Mouse (Mus musculus) intestine, postnatal 0 days (tissue): ENCODE results near the gene Kat8. TPM values are rescaled to one million over a fixed set of nuclear protein-coding genes. Genes with fewer than 3 reads are reported as not detected.

ENCODE experiments used
- ATAC-seq: fragments of 200-750 bp; cut with Nextera tagmentation; 2 replicates; pipeline ENCODE4 v1.8.0; 2017; ENCODE audit warnings: mild to moderate bottlenecking, moderate TSS enrichment, moderate library complexity
- H3K27ac ChIP-seq: fragments of 300-500 bp; sonication (generic); 2 replicates; pipeline ENCODE4 v1.5.1; 2014; ENCODE audit warnings: mild to moderate bottlenecking, low read depth, low read length, moderate library complexity
- H3K27me3 ChIP-seq: fragments of 300-500 bp; sonication (generic); replicated peaks from 2 replicates; pipeline ENCODE4 v1.6.1; 2014; ENCODE audit warnings: low read length, mixed read lengths; ENCODE audit not compliant: control insufficient read depth, insufficient read depth
- H3K36me3 ChIP-seq: fragments of 300-500 bp; sonication (generic); 2 replicates; pipeline ENCODE4 v1.6.1; 2014; ENCODE audit warnings: mild to moderate bottlenecking, moderate library complexity; ENCODE audit not compliant: control insufficient read depth, insufficient read depth
- H3K4me1 ChIP-seq: fragments of 300-500 bp; sonication (generic); replicated peaks from 2 replicates; pipeline ENCODE4 v1.6.1; 2014; ENCODE audit warnings: antibody characterized with exemption, low read length, mixed read lengths; ENCODE audit not compliant: control insufficient read depth, insufficient read depth
- H3K4me2 ChIP-seq: fragments of 300-500 bp; sonication (generic); replicated peaks from 2 replicates; pipeline ENCODE4 v1.6.1; 2014; ENCODE audit warnings: low read depth, mild to moderate bottlenecking, moderate library complexity
- H3K4me3 ChIP-seq: fragments of 300-500 bp; sonication (generic); 2 replicates; pipeline ENCODE4 v1.5.1; 2014; ENCODE audit warnings: low read depth, low read length
- H3K9ac ChIP-seq: fragments of 300-500 bp; sonication (generic); 2 replicates; pipeline ENCODE4 v1.6.1; 2014; ENCODE audit warnings: mild to moderate bottlenecking, low read depth, low read length
- H3K9me3 ChIP-seq: fragments of 300-500 bp; sonication (generic); 2 replicates; pipeline ENCODE4 v1.6.1; 2016; ENCODE audit warnings: mixed run types; ENCODE audit not compliant: control insufficient read depth
- CTCF ChIP-seq: sonication (generic); IDR thresholded peaks from 2 replicates; pipeline ENCODE4 v1.5.1; 2016; ENCODE audit warnings: low read depth, mild to moderate bottlenecking, control low read depth, antibody characterized with exemption, moderate library complexity
- WGBS: fragments of 180-500 bp; shearing (Covaris S2); extraction: QIAGEN DNeasy Blood & Tissue Kit; methylation state at CpG from one replicate; pipeline ENCODE4 v1.1.7; 2014; 5-methylcytosine and 5-hydroxymethylcytosine counted together
- polyA plus RNA-seq: library from polyadenylated mRNA; unstranded; fragments of >200 nt; fragmentation: Nextera tagmentation; extraction: Ambion mirVana; gene quantifications from 2 replicates; pipeline ENCODE4 v1.2.1, GENCODE M21; 2015

Kat8 gene
- polyA plus RNA-seq, 1 experiment from 2014 or later: 18.0 TPM

DNA sequence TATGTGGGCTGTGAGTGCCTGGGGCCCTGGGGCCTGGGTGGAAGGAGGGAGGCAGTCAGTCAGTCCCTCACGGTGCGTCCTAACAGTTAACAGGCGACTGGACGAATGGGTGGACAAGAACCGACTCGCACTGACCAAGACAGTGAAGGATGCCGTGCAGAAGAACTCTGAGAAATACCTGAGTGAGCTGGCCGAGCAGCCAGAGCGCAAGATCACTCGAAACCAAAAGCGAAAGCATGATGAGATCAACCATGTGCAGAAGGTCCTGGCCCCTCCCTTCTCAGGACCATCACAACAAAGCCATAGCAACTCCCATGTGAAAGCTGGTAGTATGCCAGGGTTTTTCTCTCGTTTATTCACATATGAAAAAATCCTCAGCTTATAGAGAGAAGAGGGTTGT, 3.0 kb downstream of the Kat8 start:
- Histone ChIP-seq H3K4me1 (peaks cover 4% of the 10 kb centered on the region; the same call in 1 of the 2 replicates), H3K9me3 (no peaks in the 10 kb centered on the region), H3K4me2 (0 out of 2 replicates have a peak overlapping the region, but pooled peaks have one; percentile 6), H3K27me3 (no peaks in the 10 kb centered on the region), H3K9ac (no peak overlapping the region), H3K4me3 (no peak overlapping the region), H3K36me3 (peaks cover 14% of the 10 kb centered on the region; the same call in 1 of the 2 replicates), H3K27ac (no peak overlapping the region)
- no peak for TF ChIP-seq CTCF
- no peak for ATAC-seq
- 81% methylated on average over 12 of the region's 12 CpGs for WGBS

DNA sequence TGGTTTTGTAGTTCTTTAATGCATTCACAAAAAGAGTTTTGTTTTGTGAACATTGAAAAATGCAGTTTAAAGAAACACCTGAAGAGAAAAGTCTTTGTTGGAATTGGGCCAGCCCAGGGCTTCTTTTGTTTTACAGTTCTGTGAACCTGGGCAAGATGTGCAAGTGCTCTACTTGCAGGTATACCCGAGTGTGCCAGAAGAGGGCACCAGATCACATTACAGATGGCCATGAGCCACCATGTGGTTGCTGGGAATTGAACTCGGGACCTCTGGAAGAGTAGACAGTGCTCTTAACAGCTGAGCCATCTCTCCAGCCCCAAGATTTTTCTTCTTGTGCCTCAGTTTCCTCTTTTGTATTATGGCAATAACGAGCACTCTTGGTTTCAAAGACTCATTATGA, 5.9 kb downstream of the Kat8 start:
- no peaks in the 10 kb centered on the region for H3K27me3 ChIP-seq
- WGBS: 62% methylated on average over 3 of the region's 3 CpGs
- TF ChIP-seq CTCF: peak; percentile 76
- H3K9ac ChIP-seq: no peak overlapping the region
- 0 out of 2 replicates have a peak, but pooled peaks cover 4% of the 10 kb centered on the region for H3K4me1 ChIP-seq
- no peak overlapping the region for H3K4me2 ChIP-seq
- no peak for ATAC-seq
- H3K9me3 ChIP-seq: no peaks in the 10 kb centered on the region
- H3K4me3 ChIP-seq: no peak overlapping the region
- no peak overlapping the region for H3K27ac ChIP-seq
- H3K36me3 ChIP-seq: peaks cover 16% of the 10 kb centered on the region; the same call in 1 of the 2 replicates

DNA sequence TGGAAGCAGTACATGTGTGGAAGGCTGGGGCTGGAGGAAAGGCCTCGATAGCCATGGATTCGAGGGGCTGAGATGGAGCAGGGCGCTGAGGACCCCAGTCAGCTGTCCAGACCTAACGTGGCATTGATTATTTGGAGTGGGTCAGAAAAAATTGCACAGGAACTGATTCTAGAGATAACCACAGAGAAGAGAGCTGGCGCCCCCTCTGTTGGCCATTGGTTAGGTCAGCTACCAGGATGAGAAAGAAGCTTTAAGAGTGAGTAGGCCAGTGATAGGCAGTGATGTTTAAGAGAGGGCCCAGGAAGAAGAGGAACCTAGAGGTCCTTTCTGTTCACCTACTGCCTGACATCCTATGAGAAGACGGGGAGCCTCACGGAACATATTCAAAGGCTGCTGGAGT, 7.0 kb downstream of the Kat8 start:
- H3K4me1 ChIP-seq: 0 out of 2 replicates have a peak, but pooled peaks cover 7% of the 10 kb centered on the region
- H3K4me3 ChIP-seq: no peak overlapping the region
- peaks cover 16% of the 10 kb centered on the region; the same call in 1 of the 2 replicates for H3K36me3 ChIP-seq
- ATAC-seq: no peak
- no peak overlapping the region for H3K9ac ChIP-seq
- H3K27me3 ChIP-seq: no peaks in the 10 kb centered on the region
- TF ChIP-seq CTCF: peak; percentile 63
- no peak overlapping the region for H3K27ac ChIP-seq
- H3K4me2 ChIP-seq: no peak overlapping the region
- 72% methylated on average over 7 of the region's 7 CpGs for WGBS
- no peaks in the 10 kb centered on the region for H3K9me3 ChIP-seq

DNA sequence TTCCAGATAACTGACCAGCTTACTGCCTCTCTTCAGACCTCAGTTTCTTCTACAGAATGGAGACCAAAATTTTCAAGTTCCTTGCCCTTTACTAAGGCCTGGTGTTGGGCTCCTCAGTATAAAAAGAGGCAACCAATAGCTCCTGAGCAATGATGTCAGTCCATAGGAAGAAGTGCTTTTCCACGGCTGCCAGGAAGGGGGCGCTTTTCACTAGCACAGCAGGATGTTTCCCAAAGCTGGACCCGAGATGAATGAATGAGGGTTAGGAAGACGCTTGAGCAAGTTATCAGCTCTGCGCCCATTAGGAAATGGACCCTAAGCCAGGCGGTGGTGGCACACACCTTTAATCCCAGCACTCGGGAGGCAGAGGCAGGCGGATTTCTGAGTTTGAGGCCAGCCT, 9.2 kb downstream of the Kat8 start:
- Histone ChIP-seq H3K27ac (no peak overlapping the region), H3K27me3 (no peaks in the 10 kb centered on the region), H3K36me3 (peaks cover 13% of the 10 kb centered on the region; the same call in 1 of the 2 replicates), H3K4me3 (no peak overlapping the region), H3K4me2 (no peak overlapping the region), H3K4me1 (0 out of 2 replicates have a peak, but pooled peaks cover 7% of the 10 kb centered on the region), H3K9ac (no peak overlapping the region), H3K9me3 (no peaks in the 10 kb centered on the region)
- ATAC-seq: no peak
- 52% methylated on average over 8 of the region's 8 CpGs for WGBS
- peak; percentile 74 for TF ChIP-seq CTCF

DNA sequence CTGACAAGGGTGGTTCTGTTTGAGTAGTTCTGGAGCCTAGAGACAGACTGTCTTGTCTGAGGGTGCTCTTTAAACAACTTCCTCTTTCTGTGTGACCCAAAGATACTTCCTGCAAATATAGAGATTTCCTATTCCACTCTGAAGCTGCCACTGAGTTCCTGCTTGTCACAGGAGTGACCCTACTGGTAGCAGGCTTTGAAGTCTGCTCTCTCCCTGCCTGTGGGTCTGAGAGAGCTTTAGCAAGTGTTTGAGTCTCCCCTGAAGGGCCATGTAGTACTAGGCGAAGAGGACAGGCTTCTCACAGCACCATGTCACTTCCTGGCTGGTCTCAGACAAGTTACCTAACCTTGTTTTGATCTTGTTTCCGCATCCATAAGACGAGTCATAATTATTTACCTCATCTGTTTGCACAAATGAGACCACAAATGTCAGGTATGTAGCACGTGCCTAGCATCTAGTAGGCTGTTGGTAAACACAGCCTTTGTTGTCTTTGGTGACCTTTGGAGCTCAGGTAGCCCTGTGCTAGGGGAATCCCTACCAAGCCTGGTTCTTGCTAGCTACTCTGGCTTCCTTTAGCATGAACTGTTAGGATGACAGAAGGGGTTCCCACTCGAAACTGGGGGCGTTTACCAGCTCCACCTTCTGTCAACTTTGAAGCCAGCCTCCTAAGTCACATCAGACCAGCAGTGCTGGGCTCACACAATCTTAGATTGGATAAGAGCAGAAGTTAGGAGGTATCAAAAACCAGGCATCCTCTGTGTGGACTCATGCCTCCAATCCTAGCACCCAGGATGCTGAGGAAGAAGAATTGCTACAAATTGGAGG, 10.3 kb downstream of the Kat8 start:
- H3K4me2 ChIP-seq: no peak overlapping the region
- no peak overlapping the region for H3K4me3 ChIP-seq
- H3K4me1 ChIP-seq: 0 out of 2 replicates have a peak, but pooled peaks cover 7% of the 10 kb centered on the region
- WGBS: 47% methylated on average over 6 of the region's 6 CpGs
- ATAC-seq: no peak
- no peak overlapping the region for H3K9ac ChIP-seq
- H3K36me3 ChIP-seq: peaks cover 14% of the 10 kb centered on the region; the same call in 1 of the 2 replicates
- H3K9me3 ChIP-seq: no peaks in the 10 kb centered on the region
- H3K27ac ChIP-seq: peak overlapping the region; percentile 73; the same call in 1 of the 2 replicates
- no peaks in the 10 kb centered on the region for H3K27me3 ChIP-seq
- no peak for TF ChIP-seq CTCF

DNA sequence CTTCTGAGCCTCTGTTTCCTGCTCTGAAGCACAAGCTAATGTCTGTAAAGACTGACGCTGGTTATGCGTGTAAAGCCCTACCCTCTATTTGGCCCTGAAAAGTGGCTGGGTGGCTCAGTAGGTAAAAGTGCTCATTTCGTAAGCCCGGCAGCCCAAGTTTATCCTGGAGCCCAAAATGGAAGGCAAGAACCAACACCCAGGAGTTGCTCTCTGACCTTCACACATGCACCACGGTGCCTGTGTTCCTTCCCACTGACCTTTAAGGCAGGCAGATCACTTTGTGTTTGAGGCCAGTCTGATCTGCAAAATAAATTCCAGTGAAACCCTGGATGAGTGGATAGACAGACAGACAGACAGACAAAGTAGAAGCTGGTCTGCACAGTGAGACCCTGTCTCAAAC, 11.4 kb downstream of the Kat8 start:
- H3K27ac ChIP-seq: no peak overlapping the region
- ATAC-seq: no peak

More for the DNA sequence above, 11.4 kb downstream of the Kat8 start:
- Histone ChIP-seq H3K9ac (no peak overlapping the region), H3K4me1 (0 out of 2 replicates have a peak, but pooled peaks cover 7% of the 10 kb centered on the region), H3K4me3 (no peak overlapping the region), H3K36me3 (peaks cover 14% of the 10 kb centered on the region; the same call in 1 of the 2 replicates), H3K9me3 (no peaks in the 10 kb centered on the region), H3K4me2 (no peak overlapping the region), H3K27me3 (no peaks in the 10 kb centered on the region)
- TF ChIP-seq CTCF: no peak
- WGBS: 69% methylated on average over 5 of the region's 5 CpGs
